Mouse (Mus musculus): ENCODE results near the gene Otud3.

DNA sequence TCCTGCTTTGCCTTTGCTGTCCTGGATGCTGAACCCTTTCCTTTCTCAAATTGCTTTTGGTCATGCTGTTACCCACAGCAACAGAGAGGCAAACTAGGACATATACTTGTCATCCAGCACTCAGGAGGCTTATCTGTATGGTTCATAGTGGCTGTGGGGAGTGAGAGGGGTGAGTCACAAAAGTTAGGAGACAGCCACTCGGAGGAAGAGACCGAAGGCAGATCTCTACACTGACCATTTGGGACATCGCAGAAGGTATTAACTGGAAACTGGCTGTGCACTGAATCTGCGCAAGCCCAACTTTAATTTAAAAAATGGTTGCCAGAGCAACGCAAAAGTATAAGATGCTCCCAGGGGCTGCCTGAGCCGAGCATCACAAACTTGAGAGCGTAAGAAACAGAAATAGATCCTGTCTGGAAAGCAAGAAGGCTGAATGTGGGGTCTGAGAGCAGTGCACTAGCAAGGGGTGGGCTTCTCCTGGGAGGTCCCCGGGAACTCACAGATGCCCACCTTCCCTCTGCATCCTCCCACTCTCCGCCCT, 58.6 kb downstream of the Otud3 start:
- TF ChIP-seq CTCF (IDR thresholded peaks at IDR 0.05; ENCODE audit: low read depth) (no peak), EP300 (IDR thresholded peaks at IDR 0.05; ENCODE audit: low read depth) (no peak)

Measured in liver, embryonic 14.5 days (tissue).